Mouse (Mus musculus): Measurements from ENCODE around the gene Socs4. TPM values are rescaled to one million over a fixed set of nuclear protein-coding genes. Genes with fewer than 3 reads are reported as not detected.

Gene Socs4
- polyA plus RNA-seq (2017; shearing (Covaris generic)): 10 to 100 TPM; 10.5 to 14.5 TPM

DNA sequence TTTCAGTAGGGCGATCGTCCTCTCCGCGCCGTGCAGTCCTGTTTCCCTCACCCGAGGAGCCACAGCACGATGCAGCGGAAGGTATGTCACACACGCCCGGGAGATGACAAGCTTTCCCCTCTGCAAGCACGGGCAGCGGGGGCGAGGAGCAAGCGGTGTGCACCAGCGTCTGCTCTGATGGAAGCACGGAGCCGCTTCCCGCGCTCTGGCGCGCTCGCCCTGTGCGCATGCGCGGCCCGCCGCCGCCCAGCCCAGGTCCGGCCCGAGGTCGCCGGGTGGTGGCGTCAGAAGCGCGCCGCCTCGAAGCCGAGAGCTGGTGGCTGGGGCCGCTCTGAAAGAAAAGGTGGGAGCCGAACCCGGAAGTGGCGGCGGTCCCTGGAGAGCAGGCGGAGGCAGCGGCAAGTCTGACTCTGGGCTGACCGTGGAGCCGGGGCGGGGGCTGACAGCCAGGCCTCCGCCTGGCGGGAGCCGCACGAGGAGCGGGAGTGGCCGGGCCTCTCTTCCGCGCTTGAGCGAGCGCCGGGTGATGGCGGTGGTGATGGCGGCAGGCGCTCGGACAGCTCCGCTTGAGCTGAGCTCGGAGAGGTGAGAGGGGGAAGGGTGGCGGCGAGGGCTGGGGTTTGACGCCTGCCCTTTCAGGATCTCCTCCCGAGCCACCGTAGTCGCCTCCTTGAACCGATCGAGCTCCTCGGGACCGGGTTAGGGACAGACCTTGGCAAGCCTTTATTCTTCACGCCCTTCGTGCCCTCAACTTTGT is at the start of gene Socs4, which contains the start of gene Wdhd1:
Socs4 (plus strand) TSS at position 295 of the 757 bp plus-strand sequence.
Wdhd1 (minus strand) TSS at position 221 of the 757 bp plus-strand sequence.

DNA sequence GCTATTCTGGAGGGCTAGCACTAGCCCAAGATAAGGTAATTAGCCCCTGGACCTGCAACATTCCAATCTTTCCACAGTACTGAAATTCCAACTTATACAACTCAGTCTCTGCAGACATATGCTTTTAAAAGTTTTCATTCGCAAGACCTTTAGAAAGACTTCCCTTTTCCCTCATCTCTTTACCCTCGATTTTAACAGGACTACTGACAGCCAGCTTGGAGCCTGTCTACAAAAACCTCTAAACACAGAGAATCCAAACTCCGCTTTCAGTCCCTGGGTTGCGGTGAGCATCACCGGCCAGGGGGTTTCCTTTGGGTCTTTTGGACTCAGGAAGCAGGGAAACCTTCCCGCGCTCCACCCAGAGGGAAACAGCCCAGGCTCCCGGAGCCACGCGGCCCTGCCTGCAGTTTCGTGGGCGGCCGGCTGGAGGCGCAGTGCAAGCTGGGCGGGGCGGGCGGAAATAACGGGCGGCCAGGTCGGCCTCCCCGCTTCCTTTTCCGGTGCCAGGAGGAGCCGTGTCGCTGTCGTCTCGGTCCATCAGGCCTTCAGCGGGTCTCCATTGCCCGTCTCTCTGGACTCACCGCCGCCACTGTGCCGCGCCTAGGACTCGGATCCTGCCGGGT is 21.2 kb downstream of the Socs4 start, which contains the start of gene Mapk1ip1l:
Mapk1ip1l (plus strand) TSS at position 482 of the 623 bp plus-strand sequence.

Other genes starting within 250 kb of the Socs4 start
- gene Gch1, start 87.5 kb upstream of the Socs4 start, polyA plus RNA-seq (2017; shearing (Covaris generic)): 10 to 100 TPM in 1 of 2 experiments, 1 to 10 TPM in 1; 8.3 to 15.7 TPM
- 10 to 100 TPM; 14.9 to 17.2 TPM for gene Wdhd1, start 74 bp upstream of the Socs4 start, polyA plus RNA-seq (2017; shearing (Covaris generic))
- gene Mapk1ip1l, start 21.3 kb downstream of the Socs4 start, polyA plus RNA-seq (2017; shearing (Covaris generic)): 10 to 100 TPM; 41.7 to 52.8 TPM
- gene Lgals3, start 90.8 kb downstream of the Socs4 start, polyA plus RNA-seq (2017; shearing (Covaris generic)): 100 to 1,000 TPM in 1 of 2 experiments, 10 to 100 TPM in 1; 95.2 to 102 TPM
- gene Dlgap5, start 141.5 kb downstream of the Socs4 start, polyA plus RNA-seq (2017; shearing (Covaris generic)): 10 to 100 TPM; 15.6 to 17.3 TPM
- gene Fbxo34, start 173.5 kb downstream of the Socs4 start, polyA plus RNA-seq (2017; shearing (Covaris generic)): 10 to 100 TPM; 19.9 TPM